Mouse (Mus musculus) 416B (cell line): ENCODE results near the gene Napsa.

Source experiments
- DNase-seq: peaks from one replicate; pipeline ENCODE4 v3.0.0; 2011; ENCODE audit warnings: low read depth

The Napsa gene

GRCm38 (mm10) chr7:44626966-44627365 is 54.8 kb downstream of the Napsa start:
- DNase-seq: no peak

DNA sequence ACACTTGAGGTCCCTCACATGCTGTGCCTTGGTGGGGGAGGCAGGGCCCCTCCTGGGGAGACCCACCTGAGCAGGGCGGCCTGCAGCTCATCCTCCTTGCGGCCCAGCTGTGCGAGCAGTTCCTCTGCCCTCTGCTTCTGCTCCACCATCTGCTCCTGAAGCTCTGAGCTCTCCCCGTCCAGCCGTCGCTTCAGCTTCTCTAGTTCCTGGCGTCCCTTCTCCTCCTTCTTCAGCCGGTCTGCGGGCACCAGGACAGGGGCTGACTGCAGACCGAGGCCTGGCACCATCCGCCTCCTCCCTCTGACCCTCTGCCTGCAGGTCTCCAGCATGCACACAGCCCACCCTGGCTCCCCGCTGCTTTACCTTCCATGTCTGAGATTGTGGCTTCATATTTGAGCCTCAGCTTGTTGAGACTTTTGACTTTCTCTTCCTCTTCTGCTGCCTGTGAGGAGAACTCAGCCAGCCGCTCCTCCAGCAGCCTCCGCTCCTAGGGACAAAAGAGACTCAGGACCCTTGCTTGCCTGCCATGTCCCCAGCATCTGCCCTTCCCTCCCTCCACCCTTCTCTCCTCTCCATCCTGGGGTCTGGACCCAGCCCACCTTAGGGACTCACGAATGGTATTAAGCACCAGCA is 56.3 kb downstream of the Napsa start:
- DNase-seq: no peak

DNA sequence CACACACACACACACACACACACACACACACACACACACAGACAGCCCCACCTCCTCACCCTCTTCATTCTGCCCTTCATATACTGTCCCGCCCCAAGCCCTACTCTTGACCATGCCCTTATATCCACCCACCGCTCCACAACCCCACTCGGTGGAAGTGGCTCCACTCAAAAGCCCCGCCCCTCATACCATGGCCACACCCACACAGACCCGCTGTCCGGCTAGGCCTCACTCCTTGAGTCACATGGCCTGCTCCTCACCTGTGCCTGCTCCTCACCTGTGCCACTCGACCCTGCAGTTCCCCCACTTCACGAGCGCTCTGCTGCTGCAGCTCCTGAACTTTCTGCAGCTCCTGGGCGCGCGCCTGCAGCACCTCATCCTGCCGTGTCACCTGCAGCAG is 58.3 kb downstream of the Napsa start:
- DNase-seq: no peak

- no peak for DNase-seq
Measured at GRCm38 (mm10) chr7:44632676-44633075, 60.5 kb downstream of the Napsa start.

GRCm38 (mm10) chr7:44633407-44633806 is 61.2 kb downstream of the Napsa start:
- no peak for DNase-seq
